Mouse (Mus musculus): Measurements from ENCODE around the gene Gm17268. TPM values are rescaled to one million over a fixed set of nuclear protein-coding genes. Genes with fewer than 3 reads are reported as not detected.

Gene Gm17268
- polyA plus RNA-seq, 1 experiment = not detected

DNA sequence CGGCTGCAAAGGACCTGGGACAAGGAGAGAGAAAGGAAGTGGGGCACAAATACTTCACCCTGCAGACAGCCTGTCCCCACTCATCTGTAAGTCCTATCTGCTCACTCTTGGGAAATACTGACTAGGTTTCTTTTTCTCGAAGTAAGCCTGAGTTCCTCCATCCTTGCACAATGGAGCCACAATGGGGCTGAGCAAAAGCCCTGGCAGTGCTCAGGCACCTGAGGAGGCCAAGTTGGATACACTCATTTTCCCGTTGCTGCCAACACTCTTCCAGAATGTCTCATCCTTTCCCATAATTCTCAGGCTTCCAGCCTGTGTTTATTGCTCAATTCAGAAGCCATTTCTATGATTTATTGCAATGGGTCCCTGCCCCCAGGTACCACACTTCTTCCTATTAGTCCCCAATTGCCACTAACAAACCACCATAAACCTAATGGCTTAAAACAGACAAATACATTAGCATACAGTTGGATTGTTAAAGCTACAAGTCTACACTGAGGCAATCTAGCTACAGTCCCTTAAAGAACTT, 834 bp upstream of the Gm17268 start:
- Histone ChIP-seq H3K79me3 (ENCODE audit: low read depth) (peaks cover 5% of the 10 kb centered on the region), H3K27me3 (ENCODE audit: control insufficient read depth, insufficient read depth, insufficient read length) (no peaks in the 10 kb centered on the region), H3ac (ENCODE audit: control insufficient read depth, insufficient read length, low read depth) (no peak overlapping the region), H3K36me3 (ENCODE audit: control insufficient read depth, insufficient read depth) (peaks cover 11% of the 10 kb centered on the region), H3K79me2 (ENCODE audit: control insufficient read depth, insufficient read depth) (peaks cover 15% of the 10 kb centered on the region), H3K4me3 (ENCODE audit: insufficient read depth, poor library complexity, severe bottlenecking) (no peak overlapping the region)
- TF ChIP-seq CEBPB (IDR thresholded peaks at IDR 0.05; ENCODE audit: low read depth) = peak; percentile 78
- no peak for TF ChIP-seq MYOD1 (IDR thresholded peaks at IDR 0.05; ENCODE audit: control insufficient read depth, insufficient read length, low read depth)

GRCm38 (mm10) chr11:82035857-82036256, 2.5 kb downstream of the Gm17268 start:
- no peak for TF ChIP-seq CEBPB (IDR thresholded peaks at IDR 0.05; ENCODE audit: low read depth)
- no peak for TF ChIP-seq USF1 (IDR thresholded peaks at IDR 0.05; ENCODE audit: low read depth)
- no peak for TF ChIP-seq CTCF (IDR thresholded peaks at IDR 0.05; ENCODE audit: control insufficient read depth, insufficient read depth, insufficient read length)
- TF ChIP-seq MYOD1 (IDR thresholded peaks at IDR 0.05; ENCODE audit: control insufficient read depth, insufficient read length, low read depth) = no peak
- no peak for TF ChIP-seq MYOG (IDR thresholded peaks at IDR 0.05; ENCODE audit: control insufficient read depth, extremely low read depth, insufficient read length)
- no peak for TF ChIP-seq FOSL1 (IDR thresholded peaks at IDR 0.05; ENCODE audit: insufficient read depth, low read length, poor library complexity, severe bottlenecking)
- no peak for TF ChIP-seq MAX (IDR thresholded peaks at IDR 0.05)
- H3K79me3 ChIP-seq (ENCODE audit: low read depth) = peaks cover 5% of the 10 kb centered on the region
- H3ac ChIP-seq (ENCODE audit: control insufficient read depth, insufficient read length, low read depth) = no peak overlapping the region
- H3K4me3 ChIP-seq (ENCODE audit: insufficient read depth, poor library complexity, severe bottlenecking) = peak overlapping the region; percentile 21
- H3K36me3 ChIP-seq (ENCODE audit: control insufficient read depth, insufficient read depth) = peaks cover 11% of the 10 kb centered on the region
- no peaks in the 10 kb centered on the region for H3K27me3 ChIP-seq (ENCODE audit: control insufficient read depth, insufficient read depth, insufficient read length)
- peaks cover 15% of the 10 kb centered on the region for H3K79me2 ChIP-seq (ENCODE audit: control insufficient read depth, insufficient read depth)

DNA sequence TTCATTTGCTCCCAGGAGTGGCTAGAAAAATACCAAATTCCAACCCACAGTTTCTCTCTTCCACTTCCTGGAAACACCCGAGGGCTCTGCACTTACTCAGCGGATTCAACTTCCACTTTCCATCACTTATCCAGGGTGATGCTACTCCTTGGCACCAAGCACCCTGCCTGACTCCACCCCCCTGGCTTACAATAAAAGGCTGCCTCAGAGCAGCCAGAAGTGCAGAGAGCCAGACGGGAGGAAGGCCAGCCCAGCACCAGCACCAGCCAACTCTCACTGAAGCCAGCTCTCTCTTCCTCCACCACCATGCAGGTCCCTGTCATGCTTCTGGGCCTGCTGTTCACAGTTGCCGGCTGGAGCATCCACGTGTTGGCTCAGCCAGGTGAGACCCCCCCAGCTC, 3.0 kb downstream of the Gm17268 start, which contains the start of gene Ccl2:
Gene Ccl2, plus strand, starts transcription at position 216 of the 400 bp plus-strand sequence.
- Histone ChIP-seq H3K79me2 (ENCODE audit: control insufficient read depth, insufficient read depth) (peaks cover 15% of the 10 kb centered on the region), H3K27me3 (ENCODE audit: control insufficient read depth, insufficient read depth, insufficient read length) (no peaks in the 10 kb centered on the region), H3K4me3 (ENCODE audit: insufficient read depth, poor library complexity, severe bottlenecking) (peak within 1 kb of the TSS; percentile 21), H3ac (ENCODE audit: control insufficient read depth, insufficient read length, low read depth) (peak within 1 kb of the TSS; percentile 28), H3K36me3 (ENCODE audit: control insufficient read depth, insufficient read depth) (peaks cover 11% of the 10 kb centered on the region), H3K79me3 (ENCODE audit: low read depth) (peaks cover 5% of the 10 kb centered on the region)
- TF ChIP-seq MAX (IDR thresholded peaks at IDR 0.05) (peak; percentile 18), FOSL1 (IDR thresholded peaks at IDR 0.05; ENCODE audit: insufficient read depth, low read length, poor library complexity, severe bottlenecking) (no peak)

DNA sequence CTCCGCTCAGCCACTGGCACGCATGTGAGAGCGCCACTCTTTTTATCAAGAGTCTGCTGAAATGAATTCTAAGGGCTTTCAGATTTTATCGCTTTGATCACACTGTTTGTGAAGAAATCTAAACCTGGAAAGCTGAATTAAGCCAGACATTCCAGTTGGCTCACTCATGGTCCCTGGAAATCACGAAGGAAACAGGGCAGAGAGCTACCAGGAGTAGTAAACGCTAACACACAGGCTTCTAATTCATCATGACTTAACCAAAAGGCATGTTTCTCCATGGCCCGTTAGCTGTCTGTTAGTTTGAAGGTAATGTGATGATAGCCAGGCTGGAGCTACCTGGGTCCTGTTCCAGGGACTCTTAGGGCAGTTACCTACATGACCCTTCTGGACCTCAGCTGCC, 3.9 kb downstream of the Gm17268 start:
- Histone ChIP-seq H3K79me3 (ENCODE audit: low read depth) (peaks cover 5% of the 10 kb centered on the region), H3ac (ENCODE audit: control insufficient read depth, insufficient read length, low read depth) (peak overlapping the region; percentile 28), H3K79me2 (ENCODE audit: control insufficient read depth, insufficient read depth) (peaks cover 15% of the 10 kb centered on the region), H3K4me3 (ENCODE audit: insufficient read depth, poor library complexity, severe bottlenecking) (no peak overlapping the region), H3K27me3 (ENCODE audit: control insufficient read depth, insufficient read depth, insufficient read length) (no peaks in the 10 kb centered on the region), H3K36me3 (ENCODE audit: control insufficient read depth, insufficient read depth) (peaks cover 11% of the 10 kb centered on the region)
- no peak for TF ChIP-seq MYOG (IDR thresholded peaks at IDR 0.05; ENCODE audit: control insufficient read depth, extremely low read depth, insufficient read length)
- no peak for TF ChIP-seq MYOD1 (IDR thresholded peaks at IDR 0.05; ENCODE audit: control insufficient read depth, insufficient read length, low read depth)
- TF ChIP-seq CEBPB (IDR thresholded peaks at IDR 0.05; ENCODE audit: low read depth) = no peak
- TF ChIP-seq USF1 (IDR thresholded peaks at IDR 0.05; ENCODE audit: low read depth) = no peak
- TF ChIP-seq FOSL1 (IDR thresholded peaks at IDR 0.05; ENCODE audit: insufficient read depth, low read length, poor library complexity, severe bottlenecking) = no peak

DNA sequence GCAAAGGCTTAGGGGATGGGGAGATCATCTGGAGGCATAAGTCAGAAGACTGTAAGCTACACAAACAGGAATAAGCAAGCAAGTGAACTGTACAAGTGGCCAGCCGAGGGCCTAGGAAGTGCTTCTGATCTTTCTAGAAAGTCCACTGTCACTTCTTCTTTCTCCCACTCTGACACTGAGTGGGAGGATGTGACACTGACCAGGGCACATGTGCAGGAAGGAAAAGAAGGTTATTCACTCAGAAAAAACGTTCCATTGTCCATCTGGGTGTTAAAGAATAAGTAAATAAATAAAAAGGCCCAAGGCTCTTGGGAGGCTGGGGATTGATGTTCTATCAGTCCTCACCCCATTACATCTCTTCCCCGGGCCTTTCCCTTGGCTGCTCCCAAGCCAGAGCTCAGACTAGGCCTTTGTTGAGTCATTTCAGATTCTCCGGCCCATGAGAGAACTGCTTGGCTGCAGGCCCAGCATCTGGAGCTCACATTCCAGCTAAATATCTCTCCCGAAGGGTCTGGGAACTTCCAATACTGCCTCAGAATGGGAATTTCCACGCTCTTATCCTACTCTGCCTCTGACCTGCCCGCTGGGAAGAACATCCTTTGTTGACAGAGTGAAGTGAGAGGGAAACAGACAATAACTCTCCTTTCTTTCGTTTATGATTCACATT, 5.6 kb downstream of the Gm17268 start:
- Histone ChIP-seq H3K79me2 (ENCODE audit: control insufficient read depth, insufficient read depth) (peaks cover 15% of the 10 kb centered on the region), H3K79me3 (ENCODE audit: low read depth) (peaks cover 5% of the 10 kb centered on the region), H3ac (ENCODE audit: control insufficient read depth, insufficient read length, low read depth) (peak overlapping the region; percentile 6), H3K4me3 (ENCODE audit: insufficient read depth, poor library complexity, severe bottlenecking) (no peak overlapping the region), H3K36me3 (ENCODE audit: control insufficient read depth, insufficient read depth) (peaks cover 11% of the 10 kb centered on the region), H3K27me3 (ENCODE audit: control insufficient read depth, insufficient read depth, insufficient read length) (no peaks in the 10 kb centered on the region)
- TF ChIP-seq USF1 (IDR thresholded peaks at IDR 0.05; ENCODE audit: low read depth) (no peak), CTCF (IDR thresholded peaks at IDR 0.05; ENCODE audit: control insufficient read depth, insufficient read depth, insufficient read length) (no peak), MYOG (IDR thresholded peaks at IDR 0.05; ENCODE audit: control insufficient read depth, extremely low read depth, insufficient read length) (no peak), MAX (IDR thresholded peaks at IDR 0.05) (no peak), CEBPB (IDR thresholded peaks at IDR 0.05; ENCODE audit: low read depth) (no peak), FOSL1 (IDR thresholded peaks at IDR 0.05; ENCODE audit: insufficient read depth, low read length, poor library complexity, severe bottlenecking) (no peak), MYOD1 (IDR thresholded peaks at IDR 0.05; ENCODE audit: control insufficient read depth, insufficient read length, low read depth) (no peak)

GRCm38 (mm10) chr11:82032136-82032535, 6.2 kb downstream of the Gm17268 start:
- H3K4me3 ChIP-seq (ENCODE audit: insufficient read depth, poor library complexity, severe bottlenecking) = no peak overlapping the region
- H3K79me3 ChIP-seq (ENCODE audit: low read depth) = peaks cover 5% of the 10 kb centered on the region
- no peaks in the 10 kb centered on the region for H3K27me3 ChIP-seq (ENCODE audit: control insufficient read depth, insufficient read depth, insufficient read length)
- peaks cover 10% of the 10 kb centered on the region for H3K36me3 ChIP-seq (ENCODE audit: control insufficient read depth, insufficient read depth)
- TF ChIP-seq CEBPB (IDR thresholded peaks at IDR 0.05; ENCODE audit: low read depth) = no peak
- TF ChIP-seq USF1 (IDR thresholded peaks at IDR 0.05; ENCODE audit: low read depth) = no peak
- TF ChIP-seq MYOG (IDR thresholded peaks at IDR 0.05; ENCODE audit: control insufficient read depth, extremely low read depth, insufficient read length) = no peak
- TF ChIP-seq MYOD1 (IDR thresholded peaks at IDR 0.05; ENCODE audit: control insufficient read depth, insufficient read length, low read depth) = no peak
- TF ChIP-seq MAX (IDR thresholded peaks at IDR 0.05) = no peak
- no peak for TF ChIP-seq CTCF (IDR thresholded peaks at IDR 0.05; ENCODE audit: control insufficient read depth, insufficient read depth, insufficient read length)
- TF ChIP-seq FOSL1 (IDR thresholded peaks at IDR 0.05; ENCODE audit: insufficient read depth, low read length, poor library complexity, severe bottlenecking) = no peak
- H3K79me2 ChIP-seq (ENCODE audit: control insufficient read depth, insufficient read depth) = peaks cover 15% of the 10 kb centered on the region
- H3ac ChIP-seq (ENCODE audit: control insufficient read depth, insufficient read length, low read depth) = no peak overlapping the region
